Mouse (Mus musculus): ENCODE data around the gene Camsap2. TPM values are rescaled to one million over a fixed set of nuclear protein-coding genes. Genes with fewer than 3 reads are reported as not detected.
A peak's percentile ranks its signal among the peaks of the same experiment; 100 is the strongest.

Gene Camsap2
- polyA plus RNA-seq, 1 experiment from 2014 or later, result 11.2 TPM

- Histone ChIP-seq H3K36me3 (no peaks in the 10 kb centered on the region), H3K27ac (replicated peaks) (no peak overlapping the region), H3K9ac (no peak overlapping the region), H3K9me3 (replicated peaks) (no peaks in the 10 kb centered on the region), H3K4me2 (replicated peaks) (no peak overlapping the region), H3K27me3 (no peaks in the 10 kb centered on the region), H3K4me1 (peaks cover 8% of the 10 kb centered on the region; the same call in 1 of the 2 replicates), H3K4me3 (replicated peaks) (no peak overlapping the region)
- ATAC-seq (ENCODE audit: insufficient number of reproducible peaks, low FRiP score, low TSS enrichment, low read depth), result no peak
Measured at GRCm38 (mm10) chr1:136316317-136316716, 29.6 kb downstream of the Camsap2 start.

- Histone ChIP-seq H3K4me3 (replicated peaks) (no peak overlapping the region), H3K4me2 (replicated peaks) (no peak overlapping the region)
- WGBS, result 80% methylated on average over 5 of the region's 5 CpGs
Measured at GRCm38 (mm10) chr1:136309193-136309592, 36.7 kb downstream of the Camsap2 start.

GRCm38 (mm10) chr1:136306424-136306823 lies 39.5 kb downstream of the Camsap2 start:
- Histone ChIP-seq H3K9ac (no peak overlapping the region), H3K4me2 (replicated peaks) (no peak overlapping the region), H3K36me3 (0 out of 2 replicates have a peak, but pooled peaks cover 8% of the 10 kb centered on the region), H3K4me3 (replicated peaks) (no peak overlapping the region), H3K27me3 (no peaks in the 10 kb centered on the region), H3K4me1 (0 out of 2 replicates have a peak, but pooled peaks cover 3% of the 10 kb centered on the region), H3K27ac (replicated peaks) (no peak overlapping the region), H3K9me3 (replicated peaks) (no peaks in the 10 kb centered on the region)
- ATAC-seq (ENCODE audit: insufficient number of reproducible peaks, low FRiP score, low TSS enrichment, low read depth), result no peak
- 70% methylated on average over 3 of the region's 3 CpGs for WGBS

More at GRCm38 (mm10) chr1:136309193-136309592, 36.7 kb downstream of the Camsap2 start:
- no peak overlapping the region for H3K9ac ChIP-seq
- no peaks in the 10 kb centered on the region for H3K9me3 ChIP-seq (replicated peaks)
- H3K4me1 ChIP-seq, result 0 out of 2 replicates have a peak, but pooled peaks cover 7% of the 10 kb centered on the region
- ATAC-seq (ENCODE audit: insufficient number of reproducible peaks, low FRiP score, low TSS enrichment, low read depth), result 0 out of 2 replicates have a peak, but pooled peaks have one; percentile 57
- H3K27me3 ChIP-seq, result no peaks in the 10 kb centered on the region
- no peaks in the 10 kb centered on the region for H3K36me3 ChIP-seq
- H3K27ac ChIP-seq (replicated peaks), result no peak overlapping the region

- Histone ChIP-seq H3K4me2 (replicated peaks) (no peak overlapping the region), H3K4me1 (no peaks in the 10 kb centered on the region), H3K9me3 (replicated peaks) (no peaks in the 10 kb centered on the region), H3K27ac (replicated peaks) (no peak overlapping the region), H3K27me3 (no peaks in the 10 kb centered on the region), H3K36me3 (peaks cover 6% of the 10 kb centered on the region; the same call in 1 of the 2 replicates), H3K4me3 (replicated peaks) (no peak overlapping the region), H3K9ac (no peak overlapping the region)
- no peak for ATAC-seq (ENCODE audit: insufficient number of reproducible peaks, low FRiP score, low TSS enrichment, low read depth)
Measured at GRCm38 (mm10) chr1:136293961-136294360, 51.9 kb downstream of the Camsap2 start.

- Histone ChIP-seq H3K9ac (no peak overlapping the region), H3K4me3 (replicated peaks) (no peak overlapping the region), H3K27ac (replicated peaks) (no peak overlapping the region), H3K36me3 (peaks cover 6% of the 10 kb centered on the region; the same call in 1 of the 2 replicates), H3K4me1 (no peaks in the 10 kb centered on the region), H3K4me2 (replicated peaks) (no peak overlapping the region), H3K27me3 (no peaks in the 10 kb centered on the region), H3K9me3 (replicated peaks) (no peaks in the 10 kb centered on the region)
- ATAC-seq (ENCODE audit: insufficient number of reproducible peaks, low FRiP score, low TSS enrichment, low read depth), result no peak
- WGBS, result 61% methylated on average over 1 of the region's 1 CpGs
Measured at GRCm38 (mm10) chr1:136289803-136290202, 56.1 kb downstream of the Camsap2 start.

GRCm38 (mm10) chr1:136277366-136277765 lies 68.5 kb downstream of the Camsap2 start:
- ATAC-seq (ENCODE audit: insufficient number of reproducible peaks, low FRiP score, low TSS enrichment, low read depth), result no peak
- 87% methylated on average over 8 of the region's 8 CpGs for WGBS
- no peak overlapping the region for H3K4me2 ChIP-seq (replicated peaks)
- no peaks in the 10 kb centered on the region for H3K9me3 ChIP-seq (replicated peaks)
- H3K27me3 ChIP-seq, result no peaks in the 10 kb centered on the region
- peaks cover 77% of the 10 kb centered on the region for H3K36me3 ChIP-seq
- no peak overlapping the region for H3K4me3 ChIP-seq (replicated peaks)
- H3K27ac ChIP-seq (replicated peaks), result no peak overlapping the region
- H3K9ac ChIP-seq, result no peak overlapping the region
- H3K4me1 ChIP-seq, result no peaks in the 10 kb centered on the region

GRCm38 (mm10) chr1:136268224-136268623 lies 77.7 kb downstream of the Camsap2 start:
- ATAC-seq (ENCODE audit: insufficient number of reproducible peaks, low FRiP score, low TSS enrichment, low read depth), result no peak
- peaks cover 27% of the 10 kb centered on the region for H3K36me3 ChIP-seq
- no peak overlapping the region for H3K27ac ChIP-seq (replicated peaks)
- H3K4me3 ChIP-seq (replicated peaks), result no peak overlapping the region
- WGBS, result 79% methylated on average over 7 of the region's 7 CpGs
- no peak overlapping the region for H3K4me2 ChIP-seq (replicated peaks)
- no peaks in the 10 kb centered on the region for H3K4me1 ChIP-seq
- no peak overlapping the region for H3K9ac ChIP-seq
- no peaks in the 10 kb centered on the region for H3K27me3 ChIP-seq
- H3K9me3 ChIP-seq (replicated peaks), result no peaks in the 10 kb centered on the region

- Histone ChIP-seq H3K9ac (no peak overlapping the region), H3K9me3 (replicated peaks) (no peaks in the 10 kb centered on the region), H3K4me2 (replicated peaks) (no peak overlapping the region), H3K36me3 (peaks cover 6% of the 10 kb centered on the region; the same call in 1 of the 2 replicates), H3K27me3 (peaks cover 14% of the 10 kb centered on the region), H3K4me1 (no peaks in the 10 kb centered on the region), H3K27ac (replicated peaks) (no peak overlapping the region), H3K4me3 (replicated peaks) (no peak overlapping the region)
- 68% methylated on average over 6 of the region's 6 CpGs for WGBS
- no peak for ATAC-seq (ENCODE audit: insufficient number of reproducible peaks, low FRiP score, low TSS enrichment, low read depth)
Measured at GRCm38 (mm10) chr1:136266127-136266526, 79.8 kb downstream of the Camsap2 start.

GRCm38 (mm10) chr1:136263355-136263754 lies 82.5 kb downstream of the Camsap2 start:
- no peaks in the 10 kb centered on the region for H3K36me3 ChIP-seq
- no peak for ATAC-seq (ENCODE audit: insufficient number of reproducible peaks, low FRiP score, low TSS enrichment, low read depth)
- no peaks in the 10 kb centered on the region for H3K9me3 ChIP-seq (replicated peaks)
- no peak overlapping the region for H3K27ac ChIP-seq (replicated peaks)
- H3K4me3 ChIP-seq (replicated peaks), result no peak overlapping the region
- no peak overlapping the region for H3K9ac ChIP-seq
- peaks cover 16% of the 10 kb centered on the region for H3K4me1 ChIP-seq
- no peak overlapping the region for H3K4me2 ChIP-seq (replicated peaks)
- peaks cover 41% of the 10 kb centered on the region for H3K27me3 ChIP-seq
- WGBS, result 79% methylated on average over 5 of the region's 5 CpGs

- H3K9ac ChIP-seq, result peak within 1 kb of the TSS; percentile 3; the same call in 1 of the 2 replicates
- no peak within 1 kb of the TSS for H3K27ac ChIP-seq (replicated peaks)
- WGBS, result 10% methylated on average over 28 of the region's 28 CpGs
- peak within 1 kb of the TSS; percentile 55 for H3K4me3 ChIP-seq (replicated peaks)
- H3K27me3 ChIP-seq, result peaks cover 52% of the 10 kb centered on the region
- no peaks in the 10 kb centered on the region for H3K9me3 ChIP-seq (replicated peaks)
- peak within 1 kb of the TSS; percentile 93 for H3K4me2 ChIP-seq (replicated peaks)
- ATAC-seq (ENCODE audit: insufficient number of reproducible peaks, low FRiP score, low TSS enrichment, low read depth), result no peak
- H3K4me1 ChIP-seq, result peaks cover 16% of the 10 kb centered on the region
- no peaks in the 10 kb centered on the region for H3K36me3 ChIP-seq
Measured at GRCm38 (mm10) chr1:136260635-136261238, 85.2 kb downstream of the Camsap2 start, which contains the start of gene Gpr25. Gene Gpr25, minus strand, starts transcription at chr1:136260873.

- no peak overlapping the region for H3K27ac ChIP-seq (replicated peaks)
- H3K27me3 ChIP-seq, result peaks cover 52% of the 10 kb centered on the region
- peak overlapping the region; percentile 3; the same call in 1 of the 2 replicates for H3K9ac ChIP-seq
- ATAC-seq (ENCODE audit: insufficient number of reproducible peaks, low FRiP score, low TSS enrichment, low read depth), result peak; percentile 65
- H3K4me2 ChIP-seq (replicated peaks), result peak overlapping the region; percentile 93
- peaks cover 16% of the 10 kb centered on the region for H3K4me1 ChIP-seq
- peak overlapping the region; percentile 55 for H3K4me3 ChIP-seq (replicated peaks)
- no peaks in the 10 kb centered on the region for H3K36me3 ChIP-seq
- no peaks in the 10 kb centered on the region for H3K9me3 ChIP-seq (replicated peaks)
- WGBS, result under 1% methylated on average over 89 of the region's 95 CpGs
Measured at GRCm38 (mm10) chr1:136259893-136260634, 85.8 kb downstream of the Camsap2 start.
